Mouse (Mus musculus): ENCODE measurements around the gene Gm5089. TPM values are rescaled to one million over a fixed set of nuclear protein-coding genes. Genes with fewer than 3 reads are reported as not detected.

Gene Gm5089
- total RNA-seq, 2 experiments from 2014 or later, result not detected

- DNase-seq, result no peak
Measured at GRCm38 (mm10) chr14:122426529-122427203, 24.2 kb downstream of the Gm5089 start.

- no peak for DNase-seq
Measured at GRCm38 (mm10) chr14:122424441-122424840, 26.5 kb downstream of the Gm5089 start.

- no peak for DNase-seq
Measured at GRCm38 (mm10) chr14:122416166-122416771, 34.6 kb downstream of the Gm5089 start.

GRCm38 (mm10) chr14:122414786-122415185 is 36.1 kb downstream of the Gm5089 start:
- DNase-seq, result no peak

GRCm38 (mm10) chr14:122413542-122413928 is 37.4 kb downstream of the Gm5089 start:
- DNase-seq, result no peak

- DNase-seq, result no peak
Measured at GRCm38 (mm10) chr14:122412841-122413541, 37.9 kb downstream of the Gm5089 start.

GRCm38 (mm10) chr14:122406541-122407219 is 44.2 kb downstream of the Gm5089 start:
- DNase-seq, result peak; percentile 2 to 5

- no peak for DNase-seq
Measured at GRCm38 (mm10) chr14:122405897-122406540, 44.9 kb downstream of the Gm5089 start.

GRCm38 (mm10) chr14:122405236-122405635 is 45.7 kb downstream of the Gm5089 start:
- DNase-seq, result no peak

GRCm38 (mm10) chr14:122404596-122405154 is 46.2 kb downstream of the Gm5089 start:
- no peak for DNase-seq

- no peak for DNase-seq
Measured at GRCm38 (mm10) chr14:122403422-122403940, 47.4 kb downstream of the Gm5089 start.

- DNase-seq, result no peak
Measured at GRCm38 (mm10) chr14:122402716-122403258, 48.1 kb downstream of the Gm5089 start.

GRCm38 (mm10) chr14:122401886-122402285 is 49.0 kb downstream of the Gm5089 start:
- no peak for DNase-seq

- DNase-seq, result no peak
Measured at GRCm38 (mm10) chr14:122399906-122400305, 51.0 kb downstream of the Gm5089 start.

- DNase-seq, result no peak
Measured at GRCm38 (mm10) chr14:122398676-122399075, 52.2 kb downstream of the Gm5089 start.

- DNase-seq, result no peak
Measured at GRCm38 (mm10) chr14:122393119-122393518, 57.8 kb downstream of the Gm5089 start.

- no peak for DNase-seq
Measured at GRCm38 (mm10) chr14:122390935-122391334, 60.0 kb downstream of the Gm5089 start.

- DNase-seq, result no peak
Measured at GRCm38 (mm10) chr14:122389684-122390370, 61.1 kb downstream of the Gm5089 start.

GRCm38 (mm10) chr14:122388431-122389031 is 62.4 kb downstream of the Gm5089 start:
- no peak for DNase-seq

- no peak for DNase-seq
Measured at GRCm38 (mm10) chr14:122387781-122388180, 63.1 kb downstream of the Gm5089 start.
